Mouse (Mus musculus) lung, postnatal 4 days (tissue): ENCODE data around the gene Nr4a1.

Experiments used
- DNase-seq, 2 experiments: peaks; one replicate each; pipeline ENCODE4 v3.0.0; 2021

The Nr4a1 gene

GRCm38 (mm10) chr15:101290354-101290753 is 36.3 kb downstream of the Nr4a1 start:
- no peak for DNase-seq

- peak in 1 of 2 experiments; percentile 67 for DNase-seq
Observed at GRCm38 (mm10) chr15:101292012-101292411, 37.9 kb downstream of the Nr4a1 start.

DNA sequence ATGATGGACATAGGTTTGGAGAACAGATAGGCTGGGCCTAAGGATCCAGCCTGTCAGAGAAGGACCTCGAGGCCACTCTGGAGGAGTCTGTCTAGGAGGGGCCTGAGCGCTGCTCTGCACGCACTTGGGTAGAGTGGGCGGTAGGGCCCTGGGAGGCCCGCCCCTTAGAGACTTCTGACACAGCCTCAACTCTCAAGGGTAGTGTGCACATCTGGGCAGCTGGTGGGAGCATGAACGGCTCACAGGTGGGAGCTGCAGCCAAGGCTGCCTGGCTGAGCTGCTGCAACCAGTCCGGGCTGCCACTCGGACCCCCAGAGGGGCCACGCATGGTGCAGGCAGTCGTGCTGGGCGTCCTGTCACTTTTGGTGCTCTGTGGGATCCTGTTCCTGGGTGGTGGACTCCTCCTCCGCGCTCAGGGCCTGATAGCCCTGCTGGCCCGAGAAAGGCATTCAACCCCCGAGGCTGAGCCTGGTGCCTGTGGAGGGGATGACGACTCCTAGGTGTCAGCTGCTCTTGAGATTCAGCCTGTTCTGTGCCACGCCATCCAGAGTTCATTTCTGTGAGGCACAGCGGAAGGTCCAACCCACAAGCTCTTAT is 39.1 kb downstream of the Nr4a1 start, which contains the start of gene 6030408B16Rik:
Gene 6030408B16Rik, plus strand, starts transcription at position 188 of the 597 bp plus-strand sequence.
- DNase-seq = peak in 1 of 2 experiments; percentile 67

- DNase-seq = peak; percentile 51 to 86
Observed at GRCm38 (mm10) chr15:101294028-101294894, 40.2 kb downstream of the Nr4a1 start.

- DNase-seq = peak; percentile 58 to 89
Observed at GRCm38 (mm10) chr15:101295106-101295505, 41.0 kb downstream of the Nr4a1 start.

DNA sequence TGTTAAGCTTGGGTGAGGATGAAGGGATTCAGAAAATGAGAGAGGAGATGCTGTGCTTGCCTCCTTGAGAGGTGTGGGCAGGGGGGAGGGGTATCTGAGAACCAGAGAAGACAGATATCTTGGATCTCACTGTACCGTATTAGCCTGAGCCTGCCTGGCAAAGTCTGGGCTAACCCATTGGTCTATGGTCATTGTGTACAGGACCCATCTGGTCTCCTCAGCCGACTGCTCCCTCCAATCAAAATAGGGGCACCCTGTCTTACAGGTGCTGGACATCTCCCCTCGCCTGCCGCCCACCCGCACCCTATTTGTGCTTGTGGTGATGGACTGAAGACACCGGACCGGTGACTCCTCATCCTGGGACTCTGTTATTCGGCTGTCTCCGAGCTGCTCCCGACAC is 41.5 kb downstream of the Nr4a1 start:
- DNase-seq = no peak

DNA sequence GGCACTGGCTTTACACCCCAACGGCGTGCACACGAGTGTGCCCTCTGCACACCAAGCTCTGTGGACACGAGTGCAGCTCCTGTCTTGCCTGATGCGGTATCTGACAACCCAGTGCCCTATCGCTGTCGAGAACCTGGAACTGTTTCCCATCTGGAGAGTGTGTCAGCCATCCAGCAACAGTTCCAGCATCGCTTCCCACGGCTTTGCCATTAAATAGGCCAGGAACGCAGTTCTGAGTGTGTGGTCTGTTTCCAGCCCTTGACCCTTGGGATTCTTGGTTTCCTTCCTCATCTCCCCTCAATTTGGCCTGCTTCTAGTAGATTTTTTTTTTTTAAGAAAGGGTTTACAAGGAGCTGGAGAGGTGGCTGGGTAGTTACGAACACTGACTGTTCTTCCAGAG is 42.0 kb downstream of the Nr4a1 start:
- DNase-seq = no peak

DNA sequence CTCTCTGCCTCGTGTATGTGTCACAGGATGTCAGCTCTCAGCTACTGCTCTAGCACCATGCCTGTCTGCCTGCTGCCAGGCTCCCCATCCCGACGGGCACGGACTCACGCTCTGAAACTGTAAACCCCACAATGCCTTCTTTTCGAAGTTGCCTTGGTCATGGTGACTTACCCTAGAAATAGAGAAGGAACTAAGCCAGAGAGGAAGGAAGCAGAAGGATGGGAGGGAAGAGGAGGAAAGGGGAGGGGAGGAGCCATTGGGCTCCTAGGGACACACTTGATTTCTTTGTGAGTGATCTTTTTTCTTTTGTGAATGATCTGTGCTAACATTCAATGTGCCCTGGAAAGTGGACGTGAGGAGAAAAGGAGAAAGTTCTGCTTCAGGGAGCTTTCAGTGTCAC is 43.9 kb downstream of the Nr4a1 start:
- DNase-seq = no peak

DNA sequence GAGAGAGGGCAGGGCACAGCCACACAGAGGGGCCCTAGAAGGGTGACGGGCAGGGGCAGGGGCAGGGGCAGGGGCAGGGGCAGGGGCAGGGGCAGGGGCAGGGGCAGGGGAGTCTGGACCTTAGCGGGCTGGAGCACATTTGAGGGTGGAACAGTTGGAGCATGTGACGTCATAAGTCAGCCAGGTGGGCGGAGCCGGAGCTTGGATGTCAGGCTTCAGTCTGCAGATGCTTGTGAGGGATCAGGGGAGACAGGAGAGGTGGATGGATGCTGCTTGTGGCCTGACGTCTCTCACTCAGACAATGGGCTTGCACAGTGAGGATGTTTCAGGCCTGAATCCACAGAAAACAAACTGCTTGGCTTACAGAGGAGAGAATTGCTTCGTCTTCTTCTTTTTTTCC is 44.5 kb downstream of the Nr4a1 start:
- no peak for DNase-seq

DNA sequence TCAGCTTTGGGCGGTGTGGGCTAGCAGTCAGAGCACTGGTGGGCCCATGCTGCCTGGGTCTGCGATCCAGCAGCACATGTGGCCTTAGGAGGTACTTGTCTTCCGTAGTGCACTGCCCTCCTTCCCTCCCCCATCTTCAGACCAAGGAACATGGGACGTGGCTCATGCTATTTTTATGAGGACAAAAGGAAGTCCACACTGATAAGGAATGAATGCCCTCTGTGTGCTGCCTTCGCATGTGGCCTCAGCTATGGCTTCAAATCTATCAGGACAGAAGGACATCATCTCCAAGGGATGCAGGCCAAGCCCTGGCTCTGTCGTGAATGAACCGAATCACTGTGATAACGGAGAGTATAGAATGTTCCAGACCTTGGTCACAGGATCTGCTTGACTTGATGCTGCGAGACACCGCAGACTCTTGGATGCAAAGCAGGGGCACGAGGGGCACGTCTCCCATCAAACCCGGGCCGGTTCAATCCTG is 45.5 kb downstream of the Nr4a1 start:
- no peak for DNase-seq

DNA sequence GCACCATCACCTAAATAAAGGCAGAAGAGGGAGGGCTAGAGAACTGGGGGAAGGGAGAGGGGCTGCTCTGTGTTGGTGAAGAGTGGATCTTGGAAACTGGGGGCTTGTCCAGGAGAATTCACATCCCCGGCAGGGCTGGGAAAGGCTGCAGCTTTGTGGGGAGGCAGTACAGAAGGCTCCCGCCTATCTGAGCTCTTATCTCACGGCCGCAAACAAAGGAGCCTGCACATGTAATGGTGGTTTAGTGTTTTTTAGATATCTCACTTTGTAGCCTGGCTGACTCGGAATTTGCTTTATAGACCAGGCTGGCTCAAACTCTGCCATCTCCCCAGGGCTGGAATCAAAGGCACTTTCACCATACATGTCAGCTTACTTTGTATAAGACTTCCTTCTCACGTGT is 46.1 kb downstream of the Nr4a1 start:
- no peak for DNase-seq

DNA sequence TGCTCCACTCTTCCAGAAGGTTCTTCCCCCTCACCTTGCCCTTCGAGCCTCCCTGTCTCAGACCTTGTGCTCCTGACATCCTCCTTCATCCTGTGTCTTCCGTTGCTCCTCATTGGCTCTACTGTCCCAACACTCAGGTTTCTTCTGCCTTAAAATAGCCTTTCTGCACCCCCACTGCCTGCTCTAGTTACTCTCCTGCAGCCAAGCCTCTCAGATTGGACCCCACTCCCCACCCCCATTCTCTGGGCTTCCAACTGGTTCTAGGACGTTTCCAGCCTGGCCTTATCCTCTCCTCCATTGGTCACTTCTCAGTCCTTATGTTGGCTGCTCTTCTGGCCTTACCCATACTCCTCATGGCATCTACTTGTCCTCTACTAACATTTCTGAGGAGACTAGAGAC is 48.1 kb downstream of the Nr4a1 start:
- no peak for DNase-seq

DNA sequence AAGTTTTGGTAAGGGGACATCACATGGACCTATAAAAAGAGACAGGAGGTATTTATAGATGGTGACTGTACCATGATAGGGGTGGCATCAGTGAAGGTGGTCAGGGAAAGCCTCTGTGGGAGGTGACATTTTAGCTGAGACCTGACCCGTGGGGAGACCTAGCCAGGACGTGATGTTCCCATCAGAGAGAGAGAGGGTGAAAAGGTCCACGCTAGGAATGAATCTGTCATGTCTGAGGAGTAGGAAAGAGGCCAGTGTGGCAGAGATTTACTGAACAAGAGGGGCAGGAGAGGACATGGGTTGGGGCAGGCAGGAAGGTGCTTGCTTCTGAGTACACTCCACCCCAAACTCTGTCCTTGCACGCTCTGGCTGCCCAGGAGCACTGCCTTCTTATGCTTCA is 49.8 kb downstream of the Nr4a1 start:
- DNase-seq = no peak

GRCm38 (mm10) chr15:101306459-101306858 is 52.4 kb downstream of the Nr4a1 start:
- DNase-seq = no peak

DNA sequence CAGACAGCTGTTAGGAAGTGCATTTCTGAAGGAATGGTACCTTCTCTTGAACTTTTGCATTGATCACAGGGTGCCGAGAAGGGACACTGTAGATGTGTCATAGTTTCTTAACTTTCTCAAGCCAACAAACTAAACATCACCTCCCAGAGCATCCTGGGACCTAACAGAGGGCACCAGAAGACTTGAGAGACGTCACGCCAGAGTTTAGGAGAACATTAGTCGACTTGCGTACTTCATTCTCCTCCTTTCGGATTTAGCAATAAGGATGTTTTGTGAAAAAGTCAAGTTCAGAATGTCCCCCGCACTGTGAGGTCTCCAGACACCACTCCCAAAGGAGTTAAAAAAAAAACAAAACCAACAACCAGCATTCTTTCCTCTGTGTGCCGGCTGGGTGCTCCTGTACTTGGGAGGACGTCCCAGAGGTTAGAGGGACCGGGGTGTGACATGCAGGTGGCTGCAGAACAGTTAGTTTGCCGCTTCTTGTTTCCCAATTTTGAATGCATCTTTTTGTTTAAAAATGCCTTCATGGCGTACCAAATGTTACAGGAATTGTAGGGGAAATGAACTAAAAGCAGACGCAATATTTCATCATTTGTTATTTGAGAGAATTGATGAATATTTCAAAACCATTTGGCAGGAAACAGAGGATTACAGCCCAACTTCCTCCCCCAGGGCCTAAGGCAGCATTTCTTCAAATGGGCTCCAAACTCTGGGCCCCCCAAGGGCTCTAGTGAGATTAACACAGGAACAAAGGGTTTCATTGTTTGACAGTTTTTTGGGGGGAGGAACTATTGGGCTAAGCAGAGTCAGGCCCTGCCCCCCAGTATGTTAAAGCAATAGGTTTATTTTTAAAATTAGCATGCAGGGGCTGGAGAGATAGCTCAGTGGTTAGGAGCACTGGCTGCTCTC is 54.6 kb downstream of the Nr4a1 start:
- no peak for DNase-seq

DNA sequence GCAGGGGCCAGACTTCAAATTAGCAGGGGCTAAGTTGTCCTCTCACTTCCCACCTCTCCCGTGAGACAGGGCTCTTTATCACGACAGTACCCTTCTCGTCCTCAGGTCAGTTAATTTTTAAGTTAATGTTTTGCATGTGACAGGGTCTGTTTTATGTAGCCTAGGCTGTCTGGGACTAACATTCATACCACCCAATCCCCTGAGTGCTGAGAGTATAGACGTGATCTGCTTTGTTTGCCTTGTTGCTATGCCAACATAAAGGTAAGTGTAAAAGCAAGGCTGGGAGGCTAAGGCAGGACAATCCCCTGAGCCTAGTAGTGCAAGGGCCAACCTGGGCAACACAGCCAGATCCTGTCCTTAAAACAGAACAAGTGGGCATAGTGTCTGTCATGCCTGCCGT is 55.4 kb downstream of the Nr4a1 start:
- DNase-seq = no peak

- DNase-seq = no peak
Observed at GRCm38 (mm10) chr15:101311087-101311770, 57.2 kb downstream of the Nr4a1 start.

DNA sequence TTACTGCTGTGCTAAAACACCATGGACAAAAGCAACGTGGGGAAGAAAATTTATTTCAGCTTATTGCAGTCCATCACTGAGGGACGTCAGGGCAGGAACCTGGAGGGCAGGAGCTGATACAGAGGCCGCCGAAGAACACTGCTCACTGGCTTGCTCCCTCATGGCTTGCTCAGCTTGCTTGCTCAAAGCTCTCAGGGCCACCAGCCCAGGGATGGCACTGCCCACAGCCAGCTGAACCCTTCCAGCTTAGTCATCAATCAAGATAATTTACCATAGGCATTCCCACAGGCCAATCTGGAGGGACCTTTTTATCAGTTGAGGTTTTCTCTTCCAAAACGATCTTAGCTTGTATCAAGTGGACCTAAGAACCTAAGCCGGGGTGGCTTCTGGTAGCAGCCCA is 57.9 kb downstream of the Nr4a1 start:
- no peak for DNase-seq

DNA sequence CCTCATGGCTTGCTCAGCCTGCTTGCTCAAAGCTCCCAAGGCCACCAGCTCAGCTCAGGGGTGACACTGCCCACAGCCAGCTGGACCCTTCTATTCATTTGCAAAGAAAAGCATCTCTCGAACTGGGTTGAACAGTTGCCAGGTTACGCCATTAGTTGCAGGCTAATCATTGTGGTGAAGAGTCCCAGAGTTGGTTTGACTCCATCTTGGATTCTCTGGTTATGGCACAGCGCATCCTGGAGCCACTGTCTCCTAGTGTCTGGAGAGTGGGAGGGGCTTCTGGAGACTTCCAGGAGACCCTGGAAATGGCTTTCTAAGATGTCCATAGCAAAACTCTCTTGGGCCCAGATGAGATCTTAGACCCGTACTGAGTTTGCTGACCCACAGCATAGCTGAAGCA is 61.3 kb downstream of the Nr4a1 start:
- DNase-seq = no peak

- peak; percentile 94 for DNase-seq
Observed at GRCm38 (mm10) chr15:101315832-101316231, 61.8 kb downstream of the Nr4a1 start.

- no peak for DNase-seq
Observed at GRCm38 (mm10) chr15:101316279-101316912, 62.3 kb downstream of the Nr4a1 start.
